Comparison of ENCODE assay signal across 8 mouse cellular contexts in the genomic region with DNA sequence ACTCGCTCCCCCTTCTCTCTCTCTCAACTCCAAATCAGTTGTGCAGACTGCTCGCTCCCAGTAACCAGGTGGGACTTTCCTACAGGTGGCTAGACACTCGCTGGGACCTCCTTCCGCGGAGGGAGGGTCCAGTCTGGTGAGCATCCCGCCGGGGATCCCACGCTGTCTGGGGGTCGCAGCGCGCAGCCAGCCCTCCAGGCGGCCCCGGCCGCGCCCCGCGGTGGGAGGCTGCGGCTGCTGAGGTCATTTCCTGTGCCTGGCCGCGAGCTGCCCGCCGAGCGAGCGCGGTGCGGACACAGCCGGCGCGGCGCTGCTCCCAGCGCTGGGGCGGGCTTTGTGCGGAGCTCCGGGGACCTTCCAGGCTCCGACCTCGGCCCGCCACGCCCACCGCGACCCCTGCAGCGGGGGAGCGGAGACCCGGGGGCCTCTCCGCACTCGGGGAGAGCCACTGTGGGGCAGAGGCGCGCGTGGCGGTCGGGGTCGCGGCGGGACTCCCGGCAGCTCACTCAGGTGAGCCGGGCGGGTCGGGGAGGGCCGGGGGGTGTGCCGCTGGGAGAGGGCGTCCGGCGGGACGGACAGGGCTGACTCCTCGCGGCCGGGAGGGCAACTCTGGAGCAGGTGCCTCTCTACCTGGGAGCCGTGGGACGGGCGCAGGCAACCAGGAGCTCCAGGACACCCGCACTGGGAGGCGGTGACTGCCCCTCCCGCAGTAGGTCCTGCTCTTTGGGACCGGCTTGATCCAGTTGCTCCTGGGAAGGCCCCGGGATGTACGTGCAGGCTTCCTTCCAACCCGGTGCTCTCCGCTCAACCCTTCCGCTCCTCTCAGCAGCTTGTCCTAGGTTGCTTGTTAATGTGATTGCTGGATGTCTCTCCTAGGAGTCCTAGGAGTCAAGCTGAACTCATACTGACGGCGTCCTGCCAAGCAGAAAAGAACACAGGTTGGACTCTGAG. TPM values are rescaled to one million over a fixed set of nuclear protein-coding genes. Genes with fewer than 3 reads are reported as not detected.
A peak's percentile ranks its signal among the peaks of the same experiment; 100 is the strongest.
DNase-seq lines count a peak whose midpoint lies in the region; TF ChIP-seq lines count a peak whose summit lies in the region.

A gene (plus strand): TSS at position 253 of the 951 bp plus-strand sequence.

- H3K9me3 ChIP-seq in ES-E14 (ENCODE audit: control insufficient read depth, insufficient read depth, low read depth, low read length): no peaks in the 10 kb centered on the region

- intact Hi-C loops in heart, postnatal 14 days (cut with DNase I): no loop called here

- H3K4me1 ChIP-seq in ES-E14 (ENCODE audit: control insufficient read depth in 2 of 2, insufficient read depth in 2 of 2, low read length in 2 of 2, poor library complexity in 1 of 2): peaks cover 11 to 12% of the 10 kb centered on the region in 2 experiments
- H3K4me1 ChIP-seq in embryonic fibroblast, embryonic 13.5 days (ENCODE audit: control insufficient read depth, insufficient read depth, low read length): no peaks in the 10 kb centered on the region

- TF ChIP-seq CTCF in embryonic fibroblast, embryonic 13.5 days (IDR thresholded peaks at IDR 0.05; ENCODE audit: borderline replicate concordance, insufficient read depth, low read length): no peak

- TF ChIP-seq POLR2A in embryonic fibroblast, embryonic 13.5 days (IDR thresholded peaks at IDR 0.05; ENCODE audit: low read depth, low read length): peak; percentile 51

- H3K4me3 ChIP-seq in ES-E14 (ENCODE audit: insufficient read depth in 1 of 2, low read depth in 1 of 2, low read length in 2 of 2, poor library complexity in 1 of 2, severe bottlenecking in 1 of 2): peak within 1 kb of the TSS; percentile 79 to 89
- H3K4me3 ChIP-seq in embryonic fibroblast, embryonic 13.5 days (ENCODE audit: insufficient read depth, low read length): peak within 1 kb of the TSS; percentile 52

- H3K9ac ChIP-seq in ES-E14 (ENCODE audit: insufficient read depth, low read depth, low read length, poor library complexity, severe bottlenecking): peak within 1 kb of the TSS; percentile 74

- H3K36me3 ChIP-seq in ES-E14 (ENCODE audit: control insufficient read depth, insufficient read depth, low read length, poor library complexity, severe bottlenecking): no peaks in the 10 kb centered on the region

- H3K27ac ChIP-seq in ES-E14 (ENCODE audit: insufficient read depth, low read depth, low read length, poor library complexity, severe bottlenecking): no peak within 1 kb of the TSS
- no peak within 1 kb of the TSS for H3K27ac ChIP-seq in embryonic fibroblast, embryonic 13.5 days (ENCODE audit: insufficient read depth, low read length)

- DNase-seq in ES-E14 (ENCODE audit: low read depth, low spot score): no peak
- DNase-seq in adrenal gland, postnatal 4 days (ENCODE audit: low spot score in 2 of 2): peak; percentile 21 to 28
- peak; percentile 60 for DNase-seq in heart, postnatal 14 days
- peak; percentile 74 to 83 for DNase-seq in kidney, postnatal 4 days
- DNase-seq in lung, postnatal 14 days: peak; percentile 68
- DNase-seq in retina, postnatal 1 day: peak; percentile 84
- no peak for DNase-seq in adipocyte (ENCODE audit: low spot score)

- in situ Hi-C loops in ES-E14 (cut with MboI; ENCODE audit: low sequenced_read_pairs in 2 of 2, unreplicated experiment in 2 of 2): loop anchor here in 1 of 2 experiments (10.0 kb wide), 1 partner anchor 66 kb away; no protein-coding TSS in a partner anchor

TF ChIP-seq in ES-E14, 5 proteins besides CTCF, POLR2A, EP300 and RAD21:
- TF ChIP-seq CHD2 (IDR thresholded peaks at IDR 0.05; ENCODE audit: low read depth, low read length) (no peak), HCFC1 (IDR thresholded peaks at IDR 0.05; ENCODE audit: borderline replicate concordance, insufficient read depth, low read length) (no peak), ZNF384 (IDR thresholded peaks at IDR 0.05; ENCODE audit: low read depth, low read length) (no peak), MAFK (IDR thresholded peaks at IDR 0.05; ENCODE audit: insufficient read depth, low read depth, low read length) (no peak), ZC3H11A (IDR thresholded peaks at IDR 0.05; ENCODE audit: borderline replicate concordance, low read depth, low read length) (no peak)
TF ChIP-seq in ES-E14: peak in this region for 0.

RNA-seq across cellular contexts. Expression of the gene that starts here (rescaled TPM):
- total RNA-seq in ES-E14 (2012; rRNA removed): 9.0 and 11.2 TPM in 2 replicates
- 1 to 10 TPM; 2.7 to 6.7 TPM for total RNA-seq in adrenal gland, postnatal 4 days (2021)
- 0.47 and 0.53 TPM in 2 replicates for polyA plus RNA-seq in embryonic fibroblast, embryonic 13.5 days (2011; ENCODE audit: insufficient read length, low read depth, missing spikeins)
- total RNA-seq in heart, postnatal 14 days (2021): 1 to 10 TPM; 5.5 to 5.7 TPM

Comparison
In these comparisons a context has a peak if more than half of its experiments do, and no peak if none do; other contexts are left out.
1. DNase-seq: peak in adrenal gland, postnatal 4 days (2 of 2), heart, postnatal 14 days (2 of 2), kidney, postnatal 4 days (2 of 2), lung, postnatal 14 days (single experiment) and retina, postnatal 1 day (single experiment); none in ES-E14 (single experiment) and adipocyte (single experiment).